ENCODE assay signal across 26 mouse cellular contexts in the genomic region with DNA sequence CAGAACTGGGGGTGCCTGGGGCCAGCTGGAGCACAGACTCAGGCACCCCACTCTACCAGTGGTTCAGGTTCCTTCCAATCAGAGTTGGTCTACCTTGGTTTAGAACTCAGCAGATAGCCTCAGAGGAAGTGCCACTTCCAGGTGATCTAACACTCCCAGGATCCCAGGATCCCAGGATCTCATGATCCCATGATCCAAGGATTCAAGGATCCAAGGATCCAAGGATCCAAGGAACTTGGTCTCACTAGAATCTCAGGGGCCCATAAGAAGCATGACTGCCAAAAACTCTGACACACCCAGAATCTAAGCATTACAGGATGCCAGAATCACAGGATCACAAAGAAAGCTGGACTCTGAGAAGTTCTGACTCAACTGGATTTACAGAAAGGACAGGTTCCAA.
A peak's percentile ranks its signal among the peaks of the same experiment; 100 is the strongest.
DNase-seq lines count a peak whose midpoint lies in the region; ATAC-seq lines count a peak whose summit lies in the region.
"Had no signal": no experiment of that assay in that cellular context is flagged by ENCODE, and none has a peak within 500 bp of the region (broad histone marks: within the 10 kb centered on the region; RNA-seq: fewer than 3 reads in every experiment).

No protein-coding gene starts in this region.

- no peak overlapping the region for H3K4me3 ChIP-seq in heart, embryonic 11.5 days (ENCODE audit: low read depth, low read length)
- H3K4me3 ChIP-seq: embryonic facial prominence, embryonic 10.5 days; embryonic facial prominence, embryonic 12.5 days; forebrain, embryonic 13.5 days; forebrain, embryonic 15.5 days had no signal

- no peaks in the 10 kb centered on the region for H3K36me3 ChIP-seq in heart, embryonic 11.5 days (ENCODE audit: control insufficient read depth, insufficient read depth, low read length)
- H3K36me3 ChIP-seq: embryonic facial prominence, embryonic 10.5 days; embryonic facial prominence, embryonic 12.5 days; forebrain, embryonic 15.5 days; G1E had no signal

- no peaks in the 10 kb centered on the region for H3K4me1 ChIP-seq in heart, embryonic 11.5 days (ENCODE audit: control insufficient read depth, insufficient read depth, low read length)
- H3K4me1 ChIP-seq: embryonic facial prominence, embryonic 10.5 days; embryonic facial prominence, embryonic 12.5 days; forebrain, embryonic 13.5 days; forebrain, embryonic 15.5 days had no signal

- no peak overlapping the region for H3K27ac ChIP-seq in heart, embryonic 11.5 days (ENCODE audit: low read depth, low read length)
- H3K27ac ChIP-seq: embryonic facial prominence, embryonic 10.5 days; embryonic facial prominence, embryonic 12.5 days; forebrain, embryonic 13.5 days; forebrain, embryonic 15.5 days had no signal

- H3K9me3 ChIP-seq in heart, embryonic 11.5 days (replicated peaks; ENCODE audit: control insufficient read depth, low read length): no peaks in the 10 kb centered on the region

- H3K4me2 ChIP-seq in heart, embryonic 11.5 days: no peak overlapping the region
- H3K4me2 ChIP-seq: embryonic facial prominence, embryonic 12.5 days; forebrain, embryonic 13.5 days; forebrain, embryonic 15.5 days had no signal

- H3K27me3 ChIP-seq in heart, embryonic 11.5 days (ENCODE audit: control insufficient read depth, insufficient read depth, low read length): no peaks in the 10 kb centered on the region
- H3K27me3 ChIP-seq: CH12.LX; embryonic facial prominence, embryonic 12.5 days; forebrain, embryonic 13.5 days; forebrain, embryonic 15.5 days; Patski had no signal

- ATAC-seq in heart, embryonic 11.5 days (replicated peaks; ENCODE audit: insufficient number of reproducible peaks, low FRiP score, low TSS enrichment): no peak
- ATAC-seq: activated CD4-positive, CD25-positive, alpha-beta regulatory T cell, adult 4 months; CD4-positive, CD25-positive, alpha-beta regulatory T cell, adult 4 months; forebrain, embryonic 13.5 days; forebrain, embryonic 15.5 days; forebrain, postnatal 0 days; Patski had no signal

- no peak overlapping the region for H3K9ac ChIP-seq in heart, embryonic 11.5 days (ENCODE audit: low read depth, low read length)
- H3K9ac ChIP-seq: embryonic facial prominence, embryonic 12.5 days; forebrain, embryonic 13.5 days; forebrain, embryonic 15.5 days; forebrain, postnatal 0 days had no signal

- peak; percentile 43 for DNase-seq in retina, embryonic 14.5 days (ENCODE audit: low spot score)
- DNase-seq in retina, postnatal 1 day: no peak
- DNase-seq in R1 (ENCODE audit: low read depth, low spot score): peak; percentile 61
- DNase-seq in c-Kit-positive CD71-positive TER-119-positive erythroid progenitor cells, embryonic 14.5 days (ENCODE audit: low spot score): peak; percentile 4
- DNase-seq in layer of hippocampus, adult 18-20 months (ENCODE audit: low spot score in 2 of 2): no peak
- DNase-seq: adrenal gland, adult 8-10 months; adrenal gland, postnatal 14 days; adrenal gland, postnatal 36 days; B cell, adult 2 months; cerebellum, adult 11 months; cerebellum, adult 18-20 months; cerebellum, adult 8-10 months; cerebellum, adult 9-11 months; cerebellum, postnatal 14 days; cerebellum, postnatal 36 days; forebrain, postnatal 0 days had no signal

Comparison
In these comparisons a context has a peak if more than half of its experiments do, and no peak if none do; other contexts are left out.
1. DNase-seq: peak in retina, embryonic 14.5 days (single experiment), R1 (single experiment) and c-Kit-positive CD71-positive TER-119-positive erythroid progenitor cells, embryonic 14.5 days (single experiment); none in retina, postnatal 1 day (single experiment) and layer of hippocampus, adult 18-20 months (0 of 2).